Mouse (Mus musculus): ENCODE results near the gene Uqcr11. TPM values are rescaled to one million over a fixed set of nuclear protein-coding genes. Genes with fewer than 3 reads are reported as not detected.

The Uqcr11 gene
- total RNA-seq, 2 experiments from 2014 or later: 254 to 702 TPM

Other genes with a start within 250 kb of the Uqcr11 start
- gene Cirbp, start 240.8 kb downstream of the Uqcr11 start, total RNA-seq (2014; fragmentation: Nextera tagmentation): 31.5 and 44.0 TPM in 2 replicates
- gene Cirbp, start 240.8 kb downstream of the Uqcr11 start, total RNA-seq (2017): 30.8 and 73.1 TPM in 2 replicates
- 14.2 and 22.9 TPM in 2 replicates for gene 1600002K03Rik, start 233.9 kb downstream of the Uqcr11 start, total RNA-seq (2014; fragmentation: Nextera tagmentation)
- 25.4 and 27.8 TPM in 2 replicates for gene 1600002K03Rik, start 233.9 kb downstream of the Uqcr11 start, total RNA-seq (2017)
- gene Efna2, start 227.3 kb downstream of the Uqcr11 start, total RNA-seq (2014; fragmentation: Nextera tagmentation): 0.40 TPM in 1 of 2 replicates, not detected in the other
- 0.80 TPM in 1 of 2 replicates, not detected in the other for gene Efna2, start 227.3 kb downstream of the Uqcr11 start, total RNA-seq (2017)
- gene Mum1, start 180.4 kb downstream of the Uqcr11 start, total RNA-seq (2014; fragmentation: Nextera tagmentation): 60.8 and 124 TPM in 2 replicates
- gene Mum1, start 180.4 kb downstream of the Uqcr11 start, total RNA-seq (2017): 44.2 and 49.0 TPM in 2 replicates
- gene Ndufs7, start 157.7 kb downstream of the Uqcr11 start, total RNA-seq (2014; fragmentation: Nextera tagmentation): 196 and 302 TPM in 2 replicates
- gene Ndufs7, start 157.7 kb downstream of the Uqcr11 start, total RNA-seq (2017): 103 and 168 TPM in 2 replicates
- 1.2 and 1.7 TPM in 2 replicates for gene Gamt, start 145.8 kb downstream of the Uqcr11 start, total RNA-seq (2014; fragmentation: Nextera tagmentation)
- gene Gamt, start 145.8 kb downstream of the Uqcr11 start, total RNA-seq (2017): 2.1 and 3.0 TPM in 2 replicates
- 152 and 163 TPM in 2 replicates for gene Dazap1, start 145.3 kb downstream of the Uqcr11 start, total RNA-seq (2014; fragmentation: Nextera tagmentation)
- gene Dazap1, start 145.3 kb downstream of the Uqcr11 start, total RNA-seq (2017): 269 and 335 TPM in 2 replicates
- 4,307 and 4,493 TPM in 2 replicates for gene Rps15, start 114.4 kb downstream of the Uqcr11 start, total RNA-seq (2014; fragmentation: Nextera tagmentation)
- 2,815 and 2,969 TPM in 2 replicates for gene Rps15, start 114.4 kb downstream of the Uqcr11 start, total RNA-seq (2017)
- gene Apc2, start 110.9 kb downstream of the Uqcr11 start, total RNA-seq (2014; fragmentation: Nextera tagmentation): 0.07 TPM in 1 of 2 replicates, not detected in the other
- not detected in 2 replicates for gene Apc2, start 110.9 kb downstream of the Uqcr11 start, total RNA-seq (2017)
- 34.1 and 50.4 TPM in 2 replicates for gene 2310011J03Rik, start 86.3 kb downstream of the Uqcr11 start, total RNA-seq (2014; fragmentation: Nextera tagmentation)
- 16.6 and 21.3 TPM in 2 replicates for gene 2310011J03Rik, start 86.3 kb downstream of the Uqcr11 start, total RNA-seq (2017)
- gene Pcsk4, start 77.3 kb downstream of the Uqcr11 start, total RNA-seq (2014; fragmentation: Nextera tagmentation): 16.1 and 23.0 TPM in 2 replicates
- gene Pcsk4, start 77.3 kb downstream of the Uqcr11 start, total RNA-seq (2017): 1.6 and 2.6 TPM in 2 replicates
- 23.1 and 23.7 TPM in 2 replicates for gene Reep6, start 76.9 kb downstream of the Uqcr11 start, total RNA-seq (2014; fragmentation: Nextera tagmentation)
- gene Reep6, start 76.9 kb downstream of the Uqcr11 start, total RNA-seq (2017): 2.7 and 6.8 TPM in 2 replicates
- 1.5 and 3.3 TPM in 2 replicates for gene Adamtsl5, start 58.4 kb downstream of the Uqcr11 start, total RNA-seq (2014; fragmentation: Nextera tagmentation)
- 0.30 and 2.3 TPM in 2 replicates for gene Adamtsl5, start 58.4 kb downstream of the Uqcr11 start, total RNA-seq (2017)
- gene Plk5, start 50.4 kb downstream of the Uqcr11 start, total RNA-seq (2014; fragmentation: Nextera tagmentation): 0.79 TPM in 1 of 2 replicates, not detected in the other
- not detected in 2 replicates for gene Plk5, start 50.4 kb downstream of the Uqcr11 start, total RNA-seq (2017)
- 8.0 and 9.1 TPM in 2 replicates for gene Mex3d, start 19.2 kb downstream of the Uqcr11 start, total RNA-seq (2014; fragmentation: Nextera tagmentation)
- gene Mex3d, start 19.2 kb downstream of the Uqcr11 start, total RNA-seq (2017): 13.0 and 14.7 TPM in 2 replicates
- gene Mbd3, start 7.3 kb downstream of the Uqcr11 start, total RNA-seq (2014; fragmentation: Nextera tagmentation): 105 and 113 TPM in 2 replicates
- gene Mbd3, start 7.3 kb downstream of the Uqcr11 start, total RNA-seq (2017): 80.0 and 93.8 TPM in 2 replicates
- 154 and 175 TPM in 2 replicates for gene Tcf3, start 26.8 kb upstream of the Uqcr11 start, total RNA-seq (2014; fragmentation: Nextera tagmentation)
- 57.9 and 99.8 TPM in 2 replicates for gene Tcf3, start 26.8 kb upstream of the Uqcr11 start, total RNA-seq (2017)
- not detected in 2 replicates for gene Onecut3, start 88.0 kb upstream of the Uqcr11 start, total RNA-seq (2014; fragmentation: Nextera tagmentation)
- not detected in 2 replicates for gene Onecut3, start 88.0 kb upstream of the Uqcr11 start, total RNA-seq (2017)
- not detected in 2 replicates for gene Atp8b3, start 132.3 kb upstream of the Uqcr11 start, total RNA-seq (2014; fragmentation: Nextera tagmentation)
- not detected in 2 replicates for gene Atp8b3, start 132.3 kb upstream of the Uqcr11 start, total RNA-seq (2017)
- gene Rexo1, start 154.7 kb upstream of the Uqcr11 start, total RNA-seq (2014; fragmentation: Nextera tagmentation): 52.1 and 57.1 TPM in 2 replicates
- 9.8 and 15.3 TPM in 2 replicates for gene Rexo1, start 154.7 kb upstream of the Uqcr11 start, total RNA-seq (2017)
- gene Klf16, start 170.5 kb upstream of the Uqcr11 start, total RNA-seq (2014; fragmentation: Nextera tagmentation): 21.0 and 24.9 TPM in 2 replicates
- 7.2 and 14.6 TPM in 2 replicates for gene Klf16, start 170.5 kb upstream of the Uqcr11 start, total RNA-seq (2017)
- gene Abhd17a, start 183.5 kb upstream of the Uqcr11 start, total RNA-seq (2014; fragmentation: Nextera tagmentation): 55.0 and 63.1 TPM in 2 replicates
- 13.7 and 19.4 TPM in 2 replicates for gene Abhd17a, start 183.5 kb upstream of the Uqcr11 start, total RNA-seq (2017)
- gene Scamp4, start 196.0 kb upstream of the Uqcr11 start, total RNA-seq (2014; fragmentation: Nextera tagmentation): 56.1 and 71.8 TPM in 2 replicates
- 12.7 and 23.3 TPM in 2 replicates for gene Scamp4, start 196.0 kb upstream of the Uqcr11 start, total RNA-seq (2017)
- gene Adat3, start 196.1 kb upstream of the Uqcr11 start, total RNA-seq (2014; fragmentation: Nextera tagmentation): 2.7 and 9.1 TPM in 2 replicates
- 11.0 TPM in 1 of 2 replicates, not detected in the other for gene Adat3, start 196.1 kb upstream of the Uqcr11 start, total RNA-seq (2017)
- gene Gm49322, start 199.2 kb upstream of the Uqcr11 start, total RNA-seq (2014; fragmentation: Nextera tagmentation): 0.68 and 1.6 TPM in 2 replicates
- 0.08 and 0.42 TPM in 2 replicates for gene Gm49322, start 199.2 kb upstream of the Uqcr11 start, total RNA-seq (2017)
- gene Csnk1g2, start 216.0 kb upstream of the Uqcr11 start, total RNA-seq (2014; fragmentation: Nextera tagmentation): 70.2 and 93.3 TPM in 2 replicates
- gene Csnk1g2, start 216.0 kb upstream of the Uqcr11 start, total RNA-seq (2017): 117 and 120 TPM in 2 replicates

All from megakaryocyte-erythroid progenitor cell, adult 5-6 weeks (primary cell).